Mouse (Mus musculus) WW6 (cell line): Measurements from ENCODE around the gene Mab21l1.

Experiments
- DNase-seq: peaks from one replicate; pipeline ENCODE4 v3.0.0-alpha.2; 2013; ENCODE audit warnings: low read depth, low spot score

Mab21l1 gene

GRCm38 (mm10) chr3:55778764-55779730 lies 3.3 kb upstream of the Mab21l1 start:
- DNase-seq: no peak

- DNase-seq: no peak
Measured at GRCm38 (mm10) chr3:55780120-55781070, 1.9 kb upstream of the Mab21l1 start.

GRCm38 (mm10) chr3:55781429-55782055 lies 768 bp upstream of the Mab21l1 start:
- DNase-seq: no peak

- DNase-seq: no peak
Measured at GRCm38 (mm10) chr3:55782771-55783170, 461 bp downstream of the Mab21l1 start.

GRCm38 (mm10) chr3:55783171-55784081 lies 1.1 kb downstream of the Mab21l1 start:
- DNase-seq: no peak

- no peak for DNase-seq
Measured at GRCm38 (mm10) chr3:55784101-55784500, 1.8 kb downstream of the Mab21l1 start.

- DNase-seq: no peak
Measured at GRCm38 (mm10) chr3:55785266-55785980, 3.1 kb downstream of the Mab21l1 start.

- no peak for DNase-seq
Measured at GRCm38 (mm10) chr3:55785981-55786725, 3.8 kb downstream of the Mab21l1 start.

- DNase-seq: no peak
Measured at GRCm38 (mm10) chr3:55786835-55787486, 4.7 kb downstream of the Mab21l1 start.

GRCm38 (mm10) chr3:55787487-55788213 lies 5.3 kb downstream of the Mab21l1 start:
- DNase-seq: no peak

GRCm38 (mm10) chr3:55788214-55788586 lies 5.9 kb downstream of the Mab21l1 start:
- DNase-seq: no peak

- no peak for DNase-seq
Measured at GRCm38 (mm10) chr3:55788621-55789201, 6.4 kb downstream of the Mab21l1 start.

GRCm38 (mm10) chr3:55789856-55790255 lies 7.5 kb downstream of the Mab21l1 start:
- DNase-seq: no peak

GRCm38 (mm10) chr3:55790609-55791008 lies 8.3 kb downstream of the Mab21l1 start:
- no peak for DNase-seq

- DNase-seq: no peak
Measured at GRCm38 (mm10) chr3:55792251-55792650, 9.9 kb downstream of the Mab21l1 start.

- no peak for DNase-seq
Measured at GRCm38 (mm10) chr3:55793842-55794575, 11.7 kb downstream of the Mab21l1 start.

GRCm38 (mm10) chr3:55794768-55795167 lies 12.5 kb downstream of the Mab21l1 start:
- no peak for DNase-seq
